ENCODE assay signal across 8 mouse cellular contexts in genomic region chr2:181071706-181072402, GRCm38 (mm10). TPM values are rescaled to one million over a fixed set of nuclear protein-coding genes. Genes with fewer than 3 reads are reported as not detected.
A peak's percentile ranks its signal among the peaks of the same experiment; 100 is the strongest.
DNase-seq lines count a peak whose midpoint lies in the region; ATAC-seq and TF ChIP-seq lines count a peak whose summit lies in the region.

No protein-coding gene starts in this region.

- H3K4me2 ChIP-seq in forebrain, postnatal 0 days (ENCODE audit: low read depth): no peak overlapping the region
- no peak overlapping the region for H3K4me2 ChIP-seq in hindbrain, embryonic 15.5 days

- H3K27ac ChIP-seq in forebrain, postnatal 0 days (ENCODE audit: low read depth, low read length): no peak overlapping the region
- no peak overlapping the region for H3K27ac ChIP-seq in hindbrain, embryonic 15.5 days (replicated peaks)

- no peaks in the 10 kb centered on the region for H3K4me1 ChIP-seq in forebrain, postnatal 0 days (ENCODE audit: insufficient read depth)
- H3K4me1 ChIP-seq in hindbrain, embryonic 15.5 days (replicated peaks): 0 out of 2 replicates have a peak, but pooled peaks cover 4% of the 10 kb centered on the region

- peak; percentile 90 for DNase-seq in MN1 (ENCODE audit: low spot score)
- DNase-seq in cerebellum, adult 11 months: peak; percentile 82
- DNase-seq in forebrain, postnatal 0 days: peak; percentile 90
- DNase-seq in left cerebral cortex, adult 18-20 months (ENCODE audit: low spot score in 2 of 2): peak; percentile 88 to 89
- DNase-seq in right cerebral cortex, postnatal 10 days (ENCODE audit: low spot score in 2 of 2): peak; percentile 90 to 91
- peak; percentile 79 for DNase-seq in urinary bladder, postnatal 25 days (ENCODE audit: low spot score)

- H3K36me3 ChIP-seq in forebrain, postnatal 0 days (ENCODE audit: insufficient read depth): no peaks in the 10 kb centered on the region
- no peaks in the 10 kb centered on the region for H3K36me3 ChIP-seq in hindbrain, embryonic 15.5 days

- peak; percentile 97 for TF ChIP-seq CTCF in forebrain, postnatal 0 days (IDR thresholded peaks at IDR 0.05; ENCODE audit: low read depth)

- ATAC-seq in forebrain, postnatal 0 days: peak; percentile 75
- ATAC-seq in hindbrain, embryonic 15.5 days (ENCODE audit: low FRiP score, low read depth): peak; percentile 62; the same call in 1 of the 2 replicates
- ATAC-seq in megakaryocyte, adult 5-6 weeks (ENCODE audit: poor library complexity, severe bottlenecking): peak; percentile 93

- WGBS in forebrain, postnatal 0 days: 49% methylated on average over 7 of the region's 7 CpGs
- WGBS in hindbrain, embryonic 15.5 days: 62% methylated on average over 7 of the region's 7 CpGs

- no peak overlapping the region for H3K9ac ChIP-seq in forebrain, postnatal 0 days
- H3K9ac ChIP-seq in hindbrain, embryonic 15.5 days: no peak overlapping the region

- H3K4me3 ChIP-seq in forebrain, postnatal 0 days (ENCODE audit: low read depth, low read length): no peak overlapping the region
- no peak overlapping the region for H3K4me3 ChIP-seq in hindbrain, embryonic 15.5 days

- H3K9me3 ChIP-seq in forebrain, postnatal 0 days (ENCODE audit: low read length): no peaks in the 10 kb centered on the region
- H3K9me3 ChIP-seq in hindbrain, embryonic 15.5 days: no peaks in the 10 kb centered on the region

- no peaks in the 10 kb centered on the region for H3K27me3 ChIP-seq in forebrain, postnatal 0 days (ENCODE audit: insufficient read depth, low read length)
- H3K27me3 ChIP-seq in hindbrain, embryonic 15.5 days: no peaks in the 10 kb centered on the region

RNA-seq across cellular contexts. Expression of gene Chrna4, which starts 28.5 kb away (rescaled TPM):
- total RNA-seq in forebrain, postnatal 0 days (2014; rRNA removed): 14.9 and 17.8 TPM in 2 replicates
- 12.1 and 24.2 TPM in 2 replicates for polyA plus RNA-seq in forebrain, postnatal 0 days (2015; fragmentation: Nextera tagmentation; extraction: Ambion mirVana)
- 40.7 and 42.0 TPM in 2 replicates for polyA plus RNA-seq in hindbrain, embryonic 15.5 days (2015; fragmentation: Nextera tagmentation; extraction: Ambion mirVana)
- total RNA-seq in left cerebral cortex, adult 18-20 months (2021): 10 to 100 TPM; 36.5 to 41.2 TPM
- not detected in 2 replicates for total RNA-seq in megakaryocyte, adult 5-6 weeks (2015)
- total RNA-seq in megakaryocyte, adult 5-6 weeks (2017): not detected in 2 replicates

Comparison
In these comparisons a context has a peak if more than half of its experiments do, and no peak if none do; other contexts are left out.
1. RNA of gene Chrna4, which starts 28.5 kb away (total RNA-seq): 36.5 to 41.2 TPM in left cerebral cortex, adult 18-20 months and 14.9 to 17.8 TPM in forebrain, postnatal 0 days; not detected in megakaryocyte, adult 5-6 weeks; every median in the first group is over 10 times any median in the second.
2. Peak in every context shown above with its lines, with median percentiles within 50 percentile points of each other: DNase-seq and ATAC-seq.